Mouse (Mus musculus) cerebellum, adult 18-20 months (tissue): Measurements from ENCODE around the gene Fam207a.
A peak's percentile ranks its signal among the peaks of the same experiment; 100 is the strongest.

Source experiments
- DNase-seq, 2 experiments: peaks; one replicate each; pipeline ENCODE4 v3.0.0; 2021

Gene Fam207a

GRCm38 (mm10) chr10:77455251-77456010 is 60.2 kb downstream of the Fam207a start:
- no peak for DNase-seq

- DNase-seq = no peak
These were observed 60.8 kb downstream of the Fam207a start for GRCm38 (mm10) chr10:77454795-77455194.

GRCm38 (mm10) chr10:77451822-77452221 is 63.8 kb downstream of the Fam207a start:
- no peak for DNase-seq

- no peak for DNase-seq
These were observed 65.5 kb downstream of the Fam207a start for GRCm38 (mm10) chr10:77450159-77450464.

- no peak for DNase-seq
These were observed 66.0 kb downstream of the Fam207a start for GRCm38 (mm10) chr10:77449315-77450158.

GRCm38 (mm10) chr10:77448698-77449247 is 66.8 kb downstream of the Fam207a start:
- no peak for DNase-seq

GRCm38 (mm10) chr10:77448209-77448608 is 67.4 kb downstream of the Fam207a start:
- DNase-seq = peak in 1 of 2 experiments; percentile 43

GRCm38 (mm10) chr10:77447755-77448154 is 67.8 kb downstream of the Fam207a start:
- DNase-seq = no peak

- DNase-seq = no peak
These were observed 73.3 kb downstream of the Fam207a start for GRCm38 (mm10) chr10:77442250-77442649.

- no peak for DNase-seq
These were observed 73.8 kb downstream of the Fam207a start for GRCm38 (mm10) chr10:77441812-77442211.

GRCm38 (mm10) chr10:77440841-77441755 is 74.5 kb downstream of the Fam207a start:
- DNase-seq = no peak

- DNase-seq = no peak
These were observed 75.3 kb downstream of the Fam207a start for GRCm38 (mm10) chr10:77440286-77440685.

GRCm38 (mm10) chr10:77439026-77439425 is 76.6 kb downstream of the Fam207a start:
- no peak for DNase-seq

GRCm38 (mm10) chr10:77438021-77438420 is 77.6 kb downstream of the Fam207a start:
- no peak for DNase-seq
